Mouse (Mus musculus): Measurements from ENCODE around the gene Kcnk13.

- TF ChIP-seq CTCF (IDR thresholded peaks at IDR 0.05; ENCODE audit: low read depth, low read length), result no peak
- no peak for TF ChIP-seq POLR2A (IDR thresholded peaks at IDR 0.05; ENCODE audit: insufficient read depth, low read length)
- no peak for TF ChIP-seq EP300 (IDR thresholded peaks at IDR 0.05; ENCODE audit: insufficient read depth, low read depth, low read length)
Measured at GRCm38 (mm10) chr12:99932245-99932644, 32.1 kb upstream of the Kcnk13 start.

Data from ES-Bruce4 (cell line).